Mouse (Mus musculus) erythroblast, embryonic 14.5 days (primary cell): Measurements from ENCODE around the gene Cyp2b19.

Source experiments
- GATA1 ChIP-seq: IDR thresholded peaks from 2 replicates; pipeline ENCODE4 v1.6.1; 2012; ENCODE audit warnings: low read length, inconsistent platforms, mixed read lengths
- TAL1 ChIP-seq: IDR thresholded peaks from 3 replicates; pipeline ENCODE4 v1.6.1; 2012; ENCODE audit warnings: low read length, inconsistent platforms, mixed read lengths

- no peak for TF ChIP-seq TAL1
- TF ChIP-seq GATA1, result no peak
Measured at GRCm38 (mm10) chr7:26780510-26780909, 23.6 kb downstream of the Cyp2b19 start.
